Mouse (Mus musculus) liver, embryonic 14.5 days (tissue): ENCODE data around the gene Gm13693.
"Not testable (repeated sequence)": the region's sequence is repeated elsewhere in the genome, so short reads cannot be mapped to it uniquely, and the experiment has no call there.

ENCODE experiments used
- CTCF ChIP-seq: IDR thresholded peaks from 2 replicates; pipeline ENCODE4 v1.5.1; 2016; ENCODE audit warnings: antibody characterized with exemption, low read depth, control low read depth
- EP300 ChIP-seq: IDR thresholded peaks from 2 replicates; pipeline ENCODE4 v1.6.1; 2016; ENCODE audit warnings: antibody characterized with exemption, low read depth

GRCm38 (mm10) chr2:83984443-83984842 lies 23.1 kb downstream of the Gm13693 start, which contains the start of gene Gm13697:
- not testable (repeated sequence) for TF ChIP-seq CTCF, EP300
